Mouse (Mus musculus): ENCODE results near the gene Ppfibp2. TPM values are rescaled to one million over a fixed set of nuclear protein-coding genes. Genes with fewer than 3 reads are reported as not detected.

Gene Ppfibp2
- polyA plus RNA-seq, 1 experiment from 2014 or later, result 7.9 TPM

DNA sequence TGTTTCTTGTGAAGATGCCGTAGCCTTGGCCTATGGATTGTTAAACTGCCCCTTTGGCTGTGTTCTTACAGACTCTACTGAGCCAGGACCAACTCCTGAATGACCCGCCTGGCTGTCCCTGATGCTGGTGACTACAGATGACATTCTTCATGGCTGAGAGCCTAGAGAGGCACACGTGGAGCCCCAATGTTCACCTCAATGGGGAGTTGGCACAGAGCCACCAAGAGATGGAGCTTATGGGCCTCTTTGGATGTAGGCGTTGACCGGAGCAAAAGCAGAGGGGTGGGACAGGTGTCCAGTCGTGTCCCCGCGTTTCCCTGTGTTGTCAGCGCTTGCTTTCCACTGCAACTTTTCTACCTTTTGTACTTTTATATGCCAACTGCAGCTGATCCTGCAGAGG, 152.5 kb downstream of the Ppfibp2 start:
- H3K27ac ChIP-seq, result no peak overlapping the region
- H3K36me3 ChIP-seq, result peaks cover 8% of the 10 kb centered on the region; the same call in 1 of the 2 replicates
- H3K9ac ChIP-seq, result no peak overlapping the region
- ATAC-seq (ENCODE audit: borderline replicate concordance, extremely low read depth, low FRiP score, low TSS enrichment), result no peak
- WGBS, result 80% methylated on average over 9 of the region's 9 CpGs
- no peaks in the 10 kb centered on the region for H3K27me3 ChIP-seq
- H3K9me3 ChIP-seq, result no peaks in the 10 kb centered on the region
- no peak overlapping the region for H3K4me3 ChIP-seq
- no peaks in the 10 kb centered on the region for H3K4me1 ChIP-seq
- no peak overlapping the region for H3K4me2 ChIP-seq

DNA sequence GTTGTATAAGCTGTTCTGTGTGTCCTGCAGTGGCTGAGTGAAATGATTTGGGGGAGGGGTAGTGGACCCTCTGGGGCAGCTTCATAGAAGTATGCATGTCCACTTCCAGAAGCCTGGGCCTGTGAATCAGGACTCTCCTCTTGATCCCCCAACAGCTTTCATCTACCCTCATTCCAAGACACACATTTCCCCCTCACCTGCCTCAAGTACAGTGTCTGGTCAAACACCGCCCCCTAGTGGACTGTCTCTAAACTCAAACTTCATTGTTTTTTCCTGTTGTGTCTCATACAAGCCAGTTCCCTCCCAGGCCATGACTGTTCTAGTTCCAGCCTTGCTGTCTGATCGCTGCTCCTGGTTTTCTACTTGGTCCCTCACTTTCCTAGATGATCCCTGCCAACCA, 152.9 kb downstream of the Ppfibp2 start:
- Histone ChIP-seq H3K4me3 (no peak overlapping the region), H3K27me3 (no peaks in the 10 kb centered on the region), H3K9ac (no peak overlapping the region), H3K4me1 (no peaks in the 10 kb centered on the region), H3K36me3 (peaks cover 6% of the 10 kb centered on the region; the same call in 1 of the 2 replicates), H3K4me2 (no peak overlapping the region), H3K9me3 (no peaks in the 10 kb centered on the region), H3K27ac (no peak overlapping the region)
- no peak for ATAC-seq (ENCODE audit: borderline replicate concordance, extremely low read depth, low FRiP score, low TSS enrichment)
- 12% methylated on average over 2 of the region's 2 CpGs for WGBS

GRCm38 (mm10) chr7:107749270-107749669, 154.3 kb downstream of the Ppfibp2 start:
- WGBS, result 3% methylated on average over 3 of the region's 3 CpGs
- Histone ChIP-seq H3K36me3 (no peaks in the 10 kb centered on the region), H3K27me3 (no peaks in the 10 kb centered on the region), H3K9me3 (no peaks in the 10 kb centered on the region), H3K4me3 (no peak overlapping the region), H3K9ac (no peak overlapping the region), H3K4me2 (no peak overlapping the region), H3K4me1 (no peaks in the 10 kb centered on the region), H3K27ac (no peak overlapping the region)
- ATAC-seq (ENCODE audit: borderline replicate concordance, extremely low read depth, low FRiP score, low TSS enrichment), result no peak

DNA sequence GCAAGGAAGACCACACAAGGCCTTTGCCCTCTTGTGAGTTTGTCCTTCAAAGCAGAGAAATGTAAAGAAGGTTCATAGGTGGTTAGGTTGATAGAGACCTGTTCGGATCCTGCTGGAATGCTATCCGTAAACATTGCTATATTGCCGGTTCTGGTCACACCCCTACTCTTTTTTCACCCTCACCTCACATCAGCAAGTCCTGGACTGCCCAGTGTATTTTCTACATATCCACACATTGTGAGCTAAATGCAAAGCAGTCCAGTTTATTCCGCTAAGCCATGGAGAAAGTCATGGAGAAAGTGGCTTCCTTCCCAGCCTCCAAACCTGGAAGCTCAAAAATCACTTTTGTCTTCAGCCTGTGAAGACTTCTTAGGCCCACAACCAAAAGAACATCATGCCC, 154.7 kb downstream of the Ppfibp2 start:
- Histone ChIP-seq H3K9ac (no peak overlapping the region), H3K27me3 (no peaks in the 10 kb centered on the region), H3K4me1 (no peaks in the 10 kb centered on the region), H3K9me3 (no peaks in the 10 kb centered on the region), H3K4me2 (no peak overlapping the region), H3K27ac (no peak overlapping the region), H3K36me3 (no peaks in the 10 kb centered on the region), H3K4me3 (no peak overlapping the region)
- 78% methylated on average over 4 of the region's 4 CpGs for WGBS
- no peak for ATAC-seq (ENCODE audit: borderline replicate concordance, extremely low read depth, low FRiP score, low TSS enrichment)

- ATAC-seq (ENCODE audit: borderline replicate concordance, extremely low read depth, low FRiP score, low TSS enrichment), result no peak
- Histone ChIP-seq H3K36me3 (no peaks in the 10 kb centered on the region), H3K9ac (no peak overlapping the region), H3K4me2 (no peak overlapping the region), H3K4me3 (no peak overlapping the region), H3K27me3 (no peaks in the 10 kb centered on the region), H3K27ac (no peak overlapping the region), H3K9me3 (no peaks in the 10 kb centered on the region), H3K4me1 (no peaks in the 10 kb centered on the region)
- WGBS, result 80% methylated on average over 10 of the region's 10 CpGs
Observed at GRCm38 (mm10) chr7:107752031-107752520, 157.1 kb downstream of the Ppfibp2 start.

GRCm38 (mm10) chr7:107755905-107756304, 160.9 kb downstream of the Ppfibp2 start:
- Histone ChIP-seq H3K4me2 (no peak overlapping the region), H3K27ac (no peak overlapping the region)

GRCm38 (mm10) chr7:107756748-107757147, 161.7 kb downstream of the Ppfibp2 start:
- H3K9me3 ChIP-seq, result no peaks in the 10 kb centered on the region
- no peak overlapping the region for H3K9ac ChIP-seq
- WGBS, result 91% methylated on average over 2 of the region's 2 CpGs

More at GRCm38 (mm10) chr7:107755905-107756304, 160.9 kb downstream of the Ppfibp2 start:
- H3K9ac ChIP-seq, result no peak overlapping the region
- peaks cover 5% of the 10 kb centered on the region for H3K4me1 ChIP-seq
- WGBS, result 65% methylated on average over 3 of the region's 3 CpGs
- no peak for ATAC-seq (ENCODE audit: borderline replicate concordance, extremely low read depth, low FRiP score, low TSS enrichment)
- no peaks in the 10 kb centered on the region for H3K9me3 ChIP-seq
- H3K36me3 ChIP-seq, result no peaks in the 10 kb centered on the region
- H3K4me3 ChIP-seq, result no peak overlapping the region
- H3K27me3 ChIP-seq, result no peaks in the 10 kb centered on the region

DNA sequence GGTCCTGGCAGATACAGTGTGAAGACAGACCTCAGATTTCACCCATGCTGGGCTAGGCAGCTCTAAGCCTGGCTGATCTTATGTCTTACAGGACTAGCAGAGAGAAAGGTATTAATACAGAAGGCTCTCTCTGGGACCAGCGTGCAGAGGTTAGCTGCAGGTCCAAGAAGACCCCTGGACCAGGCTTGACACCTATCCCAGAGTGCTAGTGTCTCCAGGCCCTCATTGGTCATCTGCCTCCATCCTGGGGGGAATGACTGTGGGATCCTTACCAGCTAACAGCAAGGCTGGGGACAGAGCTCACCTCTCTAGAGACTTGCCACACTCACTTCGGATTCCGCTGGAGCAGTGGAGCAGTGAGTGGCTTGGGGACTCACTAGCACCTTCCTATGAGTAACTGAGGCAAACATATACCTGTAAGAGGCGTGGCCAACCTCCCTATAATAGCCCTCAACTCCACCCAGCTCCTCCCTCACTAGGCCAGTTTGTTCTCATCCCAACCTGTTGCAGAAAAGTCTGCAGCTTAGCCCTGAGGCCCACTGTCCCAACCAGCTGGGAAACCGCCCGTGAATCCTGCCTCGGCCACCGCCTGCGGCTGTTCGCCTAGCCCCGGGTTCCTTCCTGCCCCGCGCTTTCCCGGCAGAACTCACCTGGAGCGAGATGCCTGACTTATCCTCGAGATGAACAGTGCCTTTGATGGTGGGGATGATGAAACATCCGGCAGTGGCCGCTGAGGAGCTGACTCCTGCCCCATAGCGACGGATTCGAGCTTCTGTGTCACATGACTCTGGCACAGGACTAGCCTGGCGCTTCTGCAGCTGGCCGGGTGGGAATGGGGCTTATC, 162.5 kb downstream of the Ppfibp2 start, which contains the start of gene Cyb5r2:
TSS of gene Cyb5r2 (minus strand) at position 725 of the 844 bp plus-strand sequence.
- 9% methylated on average over 23 of the region's 23 CpGs for WGBS
- ATAC-seq (ENCODE audit: borderline replicate concordance, extremely low read depth, low FRiP score, low TSS enrichment), result peak; percentile 71; the same call in 1 of the 2 replicates
- Histone ChIP-seq H3K9ac (no peak within 1 kb of the TSS), H3K4me2 (peak within 1 kb of the TSS; percentile 49), H3K4me3 (peak within 1 kb of the TSS; percentile 21), H3K4me1 (peaks cover 5% of the 10 kb centered on the region), H3K27me3 (no peaks in the 10 kb centered on the region), H3K9me3 (no peaks in the 10 kb centered on the region), H3K27ac (no peak within 1 kb of the TSS), H3K36me3 (no peaks in the 10 kb centered on the region)

More at GRCm38 (mm10) chr7:107756748-107757147, 161.7 kb downstream of the Ppfibp2 start:
- Histone ChIP-seq H3K4me3 (no peak overlapping the region), H3K27ac (no peak overlapping the region), H3K4me2 (no peak overlapping the region), H3K27me3 (no peaks in the 10 kb centered on the region), H3K36me3 (no peaks in the 10 kb centered on the region), H3K4me1 (peaks cover 5% of the 10 kb centered on the region)
- ATAC-seq (ENCODE audit: borderline replicate concordance, extremely low read depth, low FRiP score, low TSS enrichment), result no peak

GRCm38 (mm10) chr7:107770812-107771211, 175.8 kb downstream of the Ppfibp2 start:
- H3K4me2 ChIP-seq, result no peak overlapping the region
- no peak overlapping the region for H3K9ac ChIP-seq
- no peak overlapping the region for H3K27ac ChIP-seq
- H3K27me3 ChIP-seq, result no peaks in the 10 kb centered on the region
- no peaks in the 10 kb centered on the region for H3K9me3 ChIP-seq
- no peaks in the 10 kb centered on the region for H3K4me1 ChIP-seq
- 59% methylated on average over 6 of the region's 6 CpGs for WGBS
- no peak overlapping the region for H3K4me3 ChIP-seq
- H3K36me3 ChIP-seq, result no peaks in the 10 kb centered on the region
- no peak for ATAC-seq (ENCODE audit: borderline replicate concordance, extremely low read depth, low FRiP score, low TSS enrichment)

- WGBS, result 44% methylated on average over 1 of the region's 1 CpGs
- no peak overlapping the region for H3K4me2 ChIP-seq
- no peak overlapping the region for H3K4me3 ChIP-seq
- no peaks in the 10 kb centered on the region for H3K27me3 ChIP-seq
- no peaks in the 10 kb centered on the region for H3K4me1 ChIP-seq
- H3K36me3 ChIP-seq, result no peaks in the 10 kb centered on the region
- ATAC-seq (ENCODE audit: borderline replicate concordance, extremely low read depth, low FRiP score, low TSS enrichment), result no peak
- no peak overlapping the region for H3K27ac ChIP-seq
- no peaks in the 10 kb centered on the region for H3K9me3 ChIP-seq
- H3K9ac ChIP-seq, result no peak overlapping the region
Observed at GRCm38 (mm10) chr7:107778216-107778615, 183.2 kb downstream of the Ppfibp2 start.

GRCm38 (mm10) chr7:107779611-107780010, 184.6 kb downstream of the Ppfibp2 start:
- no peak for ATAC-seq (ENCODE audit: borderline replicate concordance, extremely low read depth, low FRiP score, low TSS enrichment)
- H3K27ac ChIP-seq, result no peak overlapping the region
- H3K9me3 ChIP-seq, result no peaks in the 10 kb centered on the region
- no peaks in the 10 kb centered on the region for H3K27me3 ChIP-seq
- H3K4me1 ChIP-seq, result no peaks in the 10 kb centered on the region
- no peaks in the 10 kb centered on the region for H3K36me3 ChIP-seq
- H3K4me3 ChIP-seq, result no peak overlapping the region
- no peak overlapping the region for H3K9ac ChIP-seq
- no peak overlapping the region for H3K4me2 ChIP-seq
- WGBS, result 31% methylated on average over 4 of the region's 4 CpGs

DNA sequence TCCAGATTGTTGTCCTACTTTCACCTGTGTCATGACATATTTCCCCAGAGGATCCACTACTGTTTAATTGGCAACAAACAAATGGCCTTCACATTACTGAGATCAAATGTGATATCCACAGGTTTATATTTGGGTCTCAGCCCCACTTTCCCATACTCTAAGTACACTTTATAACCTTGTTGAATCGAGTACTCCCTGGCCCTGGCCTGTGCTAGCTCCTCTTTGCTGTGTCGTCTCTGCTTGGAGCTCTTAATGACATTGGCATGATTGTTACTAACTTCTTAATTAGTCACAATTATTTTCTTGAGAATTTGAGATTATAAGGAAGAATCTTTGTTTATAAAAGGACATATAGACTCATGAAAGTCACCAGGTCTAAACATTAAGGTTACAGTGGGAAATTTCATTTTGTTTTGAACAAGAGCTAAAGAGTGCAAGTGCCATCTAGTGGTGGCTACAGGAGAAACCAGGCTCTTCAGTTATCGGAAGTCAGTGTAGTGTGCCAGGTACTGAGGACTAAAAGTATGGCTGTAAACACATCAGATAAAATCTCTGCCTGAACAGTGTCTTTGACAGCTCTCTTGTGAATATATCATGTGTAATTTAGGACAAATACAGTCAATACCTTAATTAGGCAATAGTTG, 193.1 kb downstream of the Ppfibp2 start:
- H3K36me3 ChIP-seq, result no peaks in the 10 kb centered on the region
- 55% methylated on average over 3 of the region's 3 CpGs for WGBS
- H3K27me3 ChIP-seq, result no peaks in the 10 kb centered on the region
- no peak overlapping the region for H3K4me2 ChIP-seq
- H3K9me3 ChIP-seq, result no peaks in the 10 kb centered on the region
- H3K4me3 ChIP-seq, result no peak overlapping the region
- no peaks in the 10 kb centered on the region for H3K4me1 ChIP-seq
- no peak overlapping the region for H3K9ac ChIP-seq
- no peak for ATAC-seq (ENCODE audit: borderline replicate concordance, extremely low read depth, low FRiP score, low TSS enrichment)
- H3K27ac ChIP-seq, result no peak overlapping the region

Measured in lung, embryonic 15.5 days (tissue).